Mouse (Mus musculus) CH12.LX (cell line): ENCODE data around the gene C130050O18Rik. TPM values are rescaled to one million over a fixed set of nuclear protein-coding genes. Genes with fewer than 3 reads are reported as not detected.

Source experiments
- DNase-seq: peaks from one replicate; pipeline ENCODE4 v3.0.0-alpha.2; 2013; ENCODE audit errors: extremely low read depth
- H3K27ac ChIP-seq: 2 replicates; pipeline ENCODE4 v1.5.1; 2012; ENCODE audit warnings: low read depth, mild to moderate bottlenecking, control low read depth, moderate library complexity; ENCODE audit not compliant: insufficient read depth
- H3K27me3 ChIP-seq: replicated peaks from 2 replicates; pipeline ENCODE3; 2012; ENCODE audit warnings: inconsistent platforms
- H3K36me3 ChIP-seq, 2 experiments: replicated peaks in 1 of 2; 2 replicates each; pipeline versions ENCODE3 to v1.6.1; 2012; ENCODE audit warnings: inconsistent platforms in 1 of 2, low read length in 1 of 2, mild to moderate bottlenecking in 1 of 2, mixed read lengths in 1 of 2, moderate library complexity in 1 of 2; ENCODE audit not compliant: control insufficient read depth in 1 of 2, insufficient read depth in 1 of 2
- H3K4me1 ChIP-seq, 2 experiments: 2 replicates each; pipeline ENCODE4 v1.6.1; 2012; ENCODE audit warnings: inconsistent platforms in 1 of 2, moderate library complexity in 1 of 2; ENCODE audit not compliant: insufficient read depth in 2 of 2, control insufficient read depth in 1 of 2
- H3K4me2 ChIP-seq: 2 replicates; pipeline ENCODE4 v1.6.1; 2012; ENCODE audit warnings: low read depth, mild to moderate bottlenecking, control low read depth; ENCODE audit not compliant: poor library complexity, insufficient read depth, severe bottlenecking
- H3K4me3 ChIP-seq, 3 experiments: fragments of 150-350 bp in 1 of 3; sonication (generic) in 1 of 3; replicated peaks in 1 of 3; 2 replicates each; pipeline versions ENCODE3 to v1.5.1; 2011 to 2012; ENCODE audit warnings: low read depth in 2 of 3, low read length in 2 of 3, mild to moderate bottlenecking in 2 of 3, moderate library complexity in 2 of 3, control low read depth in 1 of 3, improper control_type of control experiment in 1 of 3, inconsistent platforms in 1 of 3, mixed read lengths in 1 of 3; ENCODE audit not compliant: poor library complexity in 1 of 3
- H3K79me2 ChIP-seq: replicated peaks from 2 replicates; pipeline ENCODE4 v1.6.1; 2012; ENCODE audit warnings: mild to moderate bottlenecking, moderate library complexity; ENCODE audit not compliant: control insufficient read depth, poor library complexity, insufficient read depth, severe bottlenecking; ENCODE audit errors: extremely low read depth
- H3K9ac ChIP-seq: 2 replicates; pipeline ENCODE4 v1.6.1; 2012; ENCODE audit warnings: low read depth, mild to moderate bottlenecking, control low read depth, moderate library complexity; ENCODE audit not compliant: insufficient read depth
- H3K9me3 ChIP-seq: replicated peaks from 2 replicates; pipeline ENCODE3; 2012; ENCODE audit warnings: low read length, inconsistent platforms, mixed read lengths
- CHD1 ChIP-seq: IDR thresholded peaks from 2 replicates; pipeline ENCODE4 v1.6.1; 2012; ENCODE audit warnings: low read depth, low read length, improper control_type of control experiment, inconsistent platforms
- CHD2 ChIP-seq: IDR thresholded peaks from 2 replicates; pipeline ENCODE4 v1.6.1; 2011; ENCODE audit warnings: low read length, improper control_type of control experiment
- CTCF ChIP-seq, 2 experiments: IDR thresholded peaks in 1 of 2; conservative IDR thresholded peaks in 1 of 2; 2 replicates each; pipeline ENCODE4 v1.5.1; 2011 to 2012; ENCODE audit warnings: low read depth in 2 of 2, low read length in 2 of 2, improper control_type of control experiment in 1 of 2, inconsistent platforms in 1 of 2, mild to moderate bottlenecking in 1 of 2, moderate library complexity in 1 of 2
- E2F4 ChIP-seq: IDR thresholded peaks from 2 replicates; pipeline ENCODE4 v1.6.1; 2011; ENCODE audit warnings: low read depth, low read length, improper control_type of control experiment; ENCODE audit not compliant: insufficient replicate concordance
- ELF1 ChIP-seq: IDR thresholded peaks from 2 replicates; pipeline ENCODE4 v1.6.1; 2014; ENCODE audit warnings: low read depth, mild to moderate bottlenecking, inconsistent platforms, low read length, improper control_type of control experiment
- ETS1 ChIP-seq: conservative IDR thresholded peaks from 2 replicates; pipeline ENCODE4 v1.6.1; 2012; ENCODE audit warnings: low read depth, mild to moderate bottlenecking, inconsistent platforms, low read length, improper control_type of control experiment, moderate library complexity
- GABPA ChIP-seq: IDR thresholded peaks from 2 replicates; pipeline ENCODE4 v1.6.1; 2012; ENCODE audit warnings: low read depth, low read length, improper control_type of control experiment, inconsistent platforms; ENCODE audit not compliant: insufficient replicate concordance
- HCFC1 ChIP-seq: IDR thresholded peaks from 2 replicates; pipeline ENCODE4 v1.6.1; 2012; ENCODE audit warnings: low read depth, mild to moderate bottlenecking, inconsistent platforms, low read length, improper control_type of control experiment
- IRF4 ChIP-seq: IDR thresholded peaks from 2 replicates; pipeline ENCODE4 v1.6.1; 2014; ENCODE audit warnings: low read depth, mild to moderate bottlenecking, inconsistent platforms, low read length, improper control_type of control experiment
- JUN ChIP-seq: IDR thresholded peaks from 2 replicates; pipeline ENCODE4 v1.6.1; 2011; ENCODE audit warnings: low read depth, mild to moderate bottlenecking, low read length, improper control_type of control experiment, moderate library complexity; ENCODE audit not compliant: insufficient read depth
- JUND ChIP-seq: conservative IDR thresholded peaks from 2 replicates; pipeline ENCODE4 v1.6.1; 2011; ENCODE audit warnings: low read depth, low read length, improper control_type of control experiment
- MAFK ChIP-seq: IDR thresholded peaks from 2 replicates; pipeline ENCODE4 v1.6.1; 2011; ENCODE audit warnings: low read length, improper control_type of control experiment; ENCODE audit not compliant: insufficient replicate concordance
- MAX ChIP-seq: IDR thresholded peaks from 2 replicates; pipeline ENCODE4 v1.6.1; 2011; ENCODE audit warnings: low read length, improper control_type of control experiment
- MAZ ChIP-seq: IDR thresholded peaks from 2 replicates; pipeline ENCODE4 v1.6.1; 2012; ENCODE audit warnings: low read depth, mild to moderate bottlenecking, inconsistent platforms, low read length, improper control_type of control experiment, moderate library complexity
- NELFE ChIP-seq: IDR thresholded peaks from 2 replicates; pipeline ENCODE4 v1.6.1; 2011; ENCODE audit warnings: low read depth, low read length, improper control_type of control experiment
- PAX5 ChIP-seq: IDR thresholded peaks from 2 replicates; pipeline ENCODE4 v1.6.1; 2012; ENCODE audit warnings: low read length, inconsistent platforms, mixed read lengths
- POLR2A ChIP-seq: IDR thresholded peaks from 2 replicates; pipeline ENCODE4 v1.6.1; 2011; ENCODE audit warnings: low read depth, mild to moderate bottlenecking, improper control_type of control experiment, low read length
- POLR2AphosphoS2 ChIP-seq: IDR thresholded peaks from 2 replicates; pipeline ENCODE4 v1.6.1; 2011; ENCODE audit warnings: low read depth, low read length, improper control_type of control experiment
- RAD21 ChIP-seq: IDR thresholded peaks from 2 replicates; pipeline ENCODE4 v1.6.1; 2011; ENCODE audit warnings: low read depth, mild to moderate bottlenecking, low read length, improper control_type of control experiment, moderate library complexity
- RCOR1 ChIP-seq: conservative IDR thresholded peaks from 2 replicates; pipeline ENCODE4 v1.6.1; 2012; ENCODE audit warnings: low read depth, mild to moderate bottlenecking, inconsistent platforms, low read length, improper control_type of control experiment
- SMC3 ChIP-seq: IDR thresholded peaks from 2 replicates; pipeline ENCODE4 v1.6.1; 2011; ENCODE audit warnings: low read depth, low read length, improper control_type of control experiment
- TBP ChIP-seq: conservative IDR thresholded peaks from 2 replicates; pipeline ENCODE4 v1.6.1; 2011; ENCODE audit warnings: low read depth, low read length, improper control_type of control experiment
- TCF12 ChIP-seq: IDR thresholded peaks from 2 replicates; pipeline ENCODE4 v1.6.1; 2014; ENCODE audit warnings: low read depth, mild to moderate bottlenecking, inconsistent platforms, low read length, improper control_type of control experiment
- UBTF ChIP-seq: IDR thresholded peaks from 2 replicates; pipeline ENCODE4 v1.6.1; 2012; ENCODE audit warnings: low read depth, mild to moderate bottlenecking, inconsistent platforms, low read length, improper control_type of control experiment, moderate library complexity
- USF2 ChIP-seq: conservative IDR thresholded peaks from 2 replicates; pipeline ENCODE4 v1.6.1; 2011; ENCODE audit warnings: low read depth, low read length, improper control_type of control experiment
- ZMIZ1 ChIP-seq: IDR thresholded peaks from 2 replicates; pipeline ENCODE4 v1.6.1; 2012; ENCODE audit warnings: low read depth, mild to moderate bottlenecking, inconsistent platforms, low read length, improper control_type of control experiment
- ZNF384 ChIP-seq: IDR thresholded peaks from 2 replicates; pipeline ENCODE4 v1.6.1; 2012; ENCODE audit warnings: low read depth, low read length, improper control_type of control experiment, inconsistent platforms
- dilution Hi-C: fragments of 300-500 bp; cut with MboI; formaldehyde crosslinking; loops from 2 replicates; pipeline ENCODE4 v1.14.3; 2020; ENCODE audit warnings: low sequenced_read_pairs; ENCODE audit not compliant: extremely low pct_unique_long_range_greater_than_20kb, extremely low pct_ligation_motif_present
- in situ Hi-C: fragments of 300-500 bp; cut with MboI; formaldehyde crosslinking; loops from 3 replicates; pipeline ENCODE4 v1.14.3; 2019; ENCODE audit warnings: low sequenced_read_pairs, low pct_ligation_motif_present, low pct_unique_long_range_greater_than_20kb, mixed read lengths
- polyA plus RNA-seq: library from polyadenylated mRNA; unstranded; fragments of >175 nt; gene quantifications from 2 replicates; pipeline ENCODE4 v1.2.1, GENCODE M21; 2012; ENCODE audit warnings: low read depth; ENCODE audit not compliant: insufficient read length
- total RNA-seq, 2 experiments: library from RNA; depleted of rRNA; stranded (reverse); fragments of 300-350 nt in 1 of 2; fragments of >200 nt in 1 of 2; gene quantifications; 2 replicates each; pipeline ENCODE4 v1.2.3; 2012 to 2014

Gene C130050O18Rik
- total and polyA plus RNA-seq, 3 experiments: 0.54 TPM; not detected in 2

DNA sequence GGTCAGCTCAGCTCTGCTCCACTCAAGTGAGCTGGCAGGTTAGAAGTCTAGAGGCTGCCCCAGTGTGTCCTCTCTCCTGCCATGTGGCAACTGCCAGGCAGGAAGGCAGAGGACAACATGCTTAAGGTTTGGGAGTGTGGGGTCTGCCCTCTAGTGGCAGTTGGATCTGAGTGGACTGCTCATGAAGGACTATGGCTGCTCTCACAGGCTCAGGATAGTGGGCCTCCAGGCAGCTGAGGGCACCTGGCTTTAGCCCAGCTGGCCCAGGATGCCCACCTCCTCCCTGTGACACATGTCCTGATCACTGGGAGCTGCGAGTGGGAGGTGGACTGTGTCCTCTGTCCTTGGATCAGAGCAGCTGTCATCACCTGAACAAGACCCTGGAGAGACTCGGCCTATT, 46.4 kb upstream of the C130050O18Rik start (continued):
- TF ChIP-seq PAX5: no peak
- peak; percentile 53 for TF ChIP-seq SMC3
- peak; percentile 44 for TF ChIP-seq RAD21
- no peak for TF ChIP-seq ETS1
- TF ChIP-seq HCFC1: no peak
- no peak for TF ChIP-seq POLR2AphosphoS2
- TF ChIP-seq GABPA: no peak
- TF ChIP-seq POLR2A: no peak
- TF ChIP-seq ZNF384: no peak

DNA sequence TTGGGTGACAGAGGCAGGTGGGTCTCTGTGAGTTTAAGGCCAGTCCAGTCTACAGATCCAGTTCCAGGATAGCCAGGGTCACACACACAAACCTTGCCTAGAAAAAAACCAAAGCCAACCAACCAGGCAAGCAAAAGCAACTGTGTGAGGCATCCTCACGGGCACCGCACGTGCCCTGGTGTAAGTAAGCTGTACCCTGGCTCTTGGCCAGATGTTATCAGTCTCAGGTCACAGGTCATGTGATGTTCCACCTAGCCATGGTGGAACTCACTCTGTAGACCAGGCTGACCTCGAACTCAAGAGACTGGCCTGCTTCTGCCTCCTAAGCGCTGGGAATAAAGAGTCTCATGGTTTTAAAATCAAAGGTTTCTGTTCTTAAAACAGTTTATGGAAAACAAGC, 45.8 kb upstream of the C130050O18Rik start:
- TF ChIP-seq MAX (no peak), JUND (no peak), POLR2A (no peak), MAFK (no peak), NELFE (no peak), PAX5 (no peak), ELF1 (no peak), TBP (no peak)
- TF ChIP-seq, all 38 proteins: peak for 0
- Histone ChIP-seq H3K4me2 (no peak overlapping the region), H3K4me1 (peaks cover 0 to under 1% of the 10 kb centered on the region in 2 experiments; a peak in 1 of 4 replicates), H3K36me3 (peaks cover 15 to 67% of the 10 kb centered on the region in 2 experiments), H3K79me2 (no peaks in the 10 kb centered on the region), H3K9me3 (no peaks in the 10 kb centered on the region), H3K27ac (no peak overlapping the region), H3K4me3 (no peak overlapping the region), H3K27me3 (no peaks in the 10 kb centered on the region), H3K9ac (no peak overlapping the region)
- no peak for DNase-seq
- dilution Hi-C loops (no loop called here), in situ Hi-C loops (loop anchor here (25.0 kb wide), 1 partner anchor 103 kb away; the partner anchor contains the start of gene 3110082I17Rik)

DNA sequence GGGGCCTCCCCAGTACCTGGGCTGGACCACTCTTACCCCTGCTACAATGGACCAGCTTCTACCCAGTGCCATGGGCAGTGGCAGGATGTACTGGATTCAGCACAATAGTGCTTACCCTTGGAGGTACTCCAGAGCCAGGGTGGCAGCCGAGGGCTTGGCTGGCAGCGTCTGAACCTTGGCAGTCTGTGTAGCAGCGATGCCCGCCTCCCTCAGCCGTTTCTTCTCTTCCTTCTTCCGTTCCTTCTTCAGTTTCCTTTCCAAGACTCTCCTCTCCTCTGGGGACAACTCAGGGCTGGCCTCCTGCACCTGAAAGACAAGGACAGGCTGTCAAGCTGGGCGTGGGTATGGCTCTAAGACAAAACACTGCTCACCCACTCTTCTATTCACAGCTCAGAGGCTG, 41.2 kb upstream of the C130050O18Rik start:
- no peak for TF ChIP-seq IRF4
- no peak for TF ChIP-seq CHD1
- no peak for TF ChIP-seq CHD2
- TF ChIP-seq RCOR1: no peak
- no peak for TF ChIP-seq E2F4
- TF ChIP-seq CTCF (conservative IDR thresholded peaks at IDR 0.05 in 1 of 2, IDR thresholded peaks at IDR 0.05 in 1 of 2; ENCODE audit: low read depth in 2 of 2, low read length in 2 of 2): no peak
- TF ChIP-seq TBP: no peak
- TF ChIP-seq MAZ: no peak
- no peak for TF ChIP-seq TCF12
- TF ChIP-seq USF2: no peak
- no peak for TF ChIP-seq NELFE
- no peak for TF ChIP-seq ETS1
- TF ChIP-seq JUN: no peak
- TF ChIP-seq ZMIZ1: no peak
- TF ChIP-seq PAX5: no peak
- no peak for TF ChIP-seq RAD21
- no peak for TF ChIP-seq UBTF
- TF ChIP-seq ZNF384: no peak
- TF ChIP-seq JUND: no peak
- H3K4me1 ChIP-seq: peaks cover 0 to 32% of the 10 kb centered on the region in 2 experiments; a peak in 2 of 4 replicates
- no peak overlapping the region for H3K27ac ChIP-seq
- no peak overlapping the region for H3K4me3 ChIP-seq
- DNase-seq: no peak
- no peak overlapping the region for H3K9ac ChIP-seq
- in situ Hi-C loops (loop anchor here (10.0 to 25.0 kb wide), 2 partner anchors 98 to 321 kb away; partner anchors contain the start of gene 3110082I17Rik), dilution Hi-C loops (no loop called here)
- H3K4me2 ChIP-seq: no peak overlapping the region
- peaks cover 15 to 61% of the 10 kb centered on the region in 2 experiments for H3K36me3 ChIP-seq
- H3K9me3 ChIP-seq: no peaks in the 10 kb centered on the region
- no peaks in the 10 kb centered on the region for H3K79me2 ChIP-seq
- no peaks in the 10 kb centered on the region for H3K27me3 ChIP-seq
